Mouse (Mus musculus): ENCODE results near the gene Abcc6.

GRCm38 (mm10) chr7:46034991-46035390 is 4.9 kb upstream of the Abcc6 start:
- TF ChIP-seq POLR2A (IDR thresholded peaks at IDR 0.05; ENCODE audit: low read depth, low read length) (no peak), CTCF (IDR thresholded peaks at IDR 0.05; ENCODE audit: extremely low read depth, insufficient read length, insufficient replicate concordance, low read depth, low read length) (no peak)
